Mouse (Mus musculus): ENCODE data around the gene Gm39566. TPM values are rescaled to one million over a fixed set of nuclear protein-coding genes. Genes with fewer than 3 reads are reported as not detected.
"Not testable (repeated sequence)": the region's sequence is repeated elsewhere in the genome, so short reads cannot be mapped to it uniquely, and the experiment has no call there.

Gm39566 gene
- total RNA-seq (2014; fragmentation: Nextera tagmentation) (not detected in 2 replicates), total RNA-seq (2017) (not detected in 2 replicates)

DNA sequence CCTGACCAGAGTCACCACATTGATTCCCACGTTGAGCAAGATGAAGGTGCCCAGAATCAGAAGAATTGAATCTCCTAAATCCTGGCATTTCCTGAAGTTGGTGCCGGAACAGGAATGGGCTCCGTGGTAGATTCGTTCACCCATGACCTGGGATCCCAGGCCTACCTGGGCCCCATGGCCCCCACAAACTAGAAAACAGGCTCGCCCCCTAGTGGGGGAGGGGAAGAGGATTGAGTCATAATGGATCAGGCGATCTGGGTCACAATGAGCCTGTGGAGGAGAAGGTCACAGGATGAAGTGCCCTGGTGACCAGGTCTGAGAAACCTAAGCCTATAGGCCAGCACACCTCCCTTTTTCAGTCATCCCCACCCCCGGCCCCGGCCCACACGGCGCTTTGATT, at the start of gene Gm39566:
Gene Gm39566, minus strand, starts transcription at position 144 of the 400 bp plus-strand sequence.
- no peak for ATAC-seq (replicated peaks; ENCODE audit: low FRiP score, low TSS enrichment, poor library complexity, severe bottlenecking)

DNA sequence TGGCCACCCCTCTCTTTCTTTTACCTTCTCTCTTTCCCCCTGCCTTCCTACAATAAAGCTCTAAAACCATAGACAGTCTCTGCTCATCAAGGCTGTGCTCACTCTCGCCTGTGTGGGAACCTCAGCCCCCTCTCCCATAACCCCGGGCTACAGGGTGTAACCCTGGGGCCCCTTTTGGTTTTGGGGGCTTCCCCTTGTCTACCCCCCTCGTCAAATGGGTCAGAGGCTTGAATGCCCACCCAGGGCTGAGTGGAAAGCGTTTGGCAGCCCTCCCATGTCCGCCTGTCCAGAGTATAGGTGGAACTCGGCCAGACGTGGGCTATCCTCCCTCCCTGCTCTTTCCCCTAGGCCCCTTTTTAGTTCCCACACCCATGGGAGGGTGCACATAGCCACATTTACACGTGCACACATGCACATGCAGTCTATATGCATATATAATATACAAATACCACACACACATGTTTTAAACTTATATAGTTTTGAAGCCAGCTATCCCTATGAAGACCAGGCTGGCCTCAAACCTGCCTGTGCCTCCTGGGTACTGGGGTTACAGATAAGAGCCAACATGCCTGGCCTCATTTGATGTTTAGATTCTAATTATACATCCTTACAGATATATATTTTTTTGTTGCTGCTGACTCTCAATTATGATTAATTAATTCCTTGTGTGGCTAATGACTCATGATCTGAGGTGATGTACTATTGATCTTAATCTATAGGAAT, 49.2 kb upstream of the Gm39566 start:
- ATAC-seq (replicated peaks; ENCODE audit: low FRiP score, low TSS enrichment, poor library complexity, severe bottlenecking) = 0 out of 2 replicates have a peak, but pooled peaks have one; percentile 41

DNA sequence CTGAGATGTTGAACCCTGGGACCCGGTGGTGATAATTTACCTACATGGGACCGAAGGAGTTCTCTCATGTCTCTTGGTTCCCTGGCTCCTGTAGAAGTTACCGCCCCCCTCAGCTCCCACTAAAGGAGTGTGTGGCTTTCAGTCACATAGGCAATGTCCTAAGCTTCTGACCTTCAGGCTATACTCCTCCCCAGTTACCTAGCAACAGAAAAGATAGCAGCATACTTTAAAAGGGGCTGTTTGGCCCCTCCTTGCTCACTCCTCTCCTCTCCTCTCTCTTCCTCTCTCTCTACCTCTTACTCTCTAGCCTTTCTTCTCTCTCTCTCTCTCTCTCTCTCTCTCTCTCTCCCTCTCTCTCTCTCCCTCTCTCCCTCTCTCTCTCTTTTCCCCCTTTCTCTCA, 48.6 kb upstream of the Gm39566 start:
- not testable (repeated sequence) for ATAC-seq (replicated peaks; ENCODE audit: low FRiP score, low TSS enrichment, poor library complexity, severe bottlenecking)

DNA sequence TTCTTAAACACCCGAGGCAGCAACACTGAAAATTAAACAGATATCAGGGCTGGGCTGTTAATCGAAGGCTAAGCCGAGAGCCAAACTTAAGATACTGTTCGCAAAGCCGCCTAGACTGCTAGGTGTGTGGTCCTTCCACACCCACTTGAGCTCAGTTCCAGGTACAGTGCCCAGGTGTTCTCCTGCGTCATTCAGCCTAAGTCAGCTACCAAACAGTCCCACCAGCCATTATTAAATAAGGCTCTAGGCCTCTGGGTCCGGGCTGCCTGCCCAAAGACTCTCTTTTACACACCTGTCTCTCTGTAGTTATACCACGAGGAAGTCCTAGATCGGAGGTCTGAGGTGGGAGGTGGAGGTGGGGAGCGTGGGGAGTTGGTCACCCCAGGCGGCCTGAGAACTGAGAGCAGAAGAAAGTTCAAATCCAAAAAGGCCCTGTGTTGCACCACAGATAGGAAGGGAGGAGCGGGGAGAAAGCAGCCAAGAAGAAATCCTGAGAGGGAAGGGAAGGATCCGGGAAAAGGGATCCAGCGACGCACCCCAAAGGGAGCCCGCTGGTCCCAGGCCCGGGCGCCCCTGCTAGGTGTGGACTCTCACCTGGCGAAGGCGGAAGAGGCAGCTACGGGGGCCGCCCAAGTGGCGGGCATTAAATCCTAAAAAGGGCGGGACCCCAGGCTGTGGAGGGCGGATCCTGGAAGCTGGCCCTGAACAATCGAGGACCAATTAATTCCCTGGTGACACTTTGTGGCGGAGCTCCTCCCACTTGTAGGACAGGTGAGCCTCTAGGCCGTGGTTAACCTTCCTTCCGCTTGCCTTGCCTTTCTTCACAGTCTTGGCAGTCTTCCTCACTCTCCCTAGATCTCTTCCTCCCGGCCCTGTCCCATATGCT, 43.3 kb upstream of the Gm39566 start, which contains the start of gene Tnk1:
Gene Tnk1, minus strand, starts transcription at position 618 of the 886 bp plus-strand sequence.
- no peak for ATAC-seq (replicated peaks; ENCODE audit: low FRiP score, low TSS enrichment, poor library complexity, severe bottlenecking)

DNA sequence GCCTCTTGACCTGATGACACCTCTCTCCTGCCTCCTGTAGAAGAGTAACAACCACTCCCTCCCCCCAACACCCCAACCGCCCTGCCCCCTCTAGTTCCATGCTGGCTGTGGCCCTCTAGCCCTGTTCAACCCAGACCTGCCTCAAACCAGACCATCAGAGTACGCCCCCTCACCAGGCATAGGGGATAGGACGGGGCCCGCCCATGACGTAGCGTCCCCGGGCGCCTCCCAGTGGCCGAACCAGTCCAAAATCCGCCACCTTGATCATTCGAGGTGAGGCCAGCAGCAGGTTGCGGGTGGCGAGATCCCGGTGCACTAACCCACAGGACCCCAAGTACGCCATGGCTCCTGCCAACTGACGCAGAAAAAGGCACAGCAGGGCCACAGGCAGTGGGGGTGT, 40.2 kb upstream of the Gm39566 start:
- ATAC-seq (replicated peaks; ENCODE audit: low FRiP score, low TSS enrichment, poor library complexity, severe bottlenecking) = 0 out of 2 replicates have a peak, but pooled peaks have one; percentile 21

DNA sequence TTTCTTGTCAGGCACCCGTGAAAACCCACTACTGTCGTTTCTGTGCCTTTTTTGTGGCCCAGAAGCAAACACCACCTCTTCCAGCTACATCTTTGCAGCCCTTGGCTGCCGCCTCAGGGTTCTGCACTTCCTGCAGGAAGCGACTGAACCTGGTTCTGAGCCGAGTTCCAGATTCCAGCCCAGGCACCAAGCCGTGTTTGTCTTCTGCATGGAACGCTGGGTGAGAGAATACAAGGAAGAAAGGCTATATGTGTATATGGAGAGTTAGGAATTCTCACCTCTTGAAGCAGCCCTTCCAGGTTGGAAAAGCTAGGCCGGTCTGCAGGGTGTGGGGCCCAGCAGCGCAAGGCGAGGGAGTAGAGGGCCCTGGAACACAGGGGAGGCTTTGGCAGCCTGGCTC, 39.6 kb upstream of the Gm39566 start:
- ATAC-seq (replicated peaks; ENCODE audit: low FRiP score, low TSS enrichment, poor library complexity, severe bottlenecking) = no peak

DNA sequence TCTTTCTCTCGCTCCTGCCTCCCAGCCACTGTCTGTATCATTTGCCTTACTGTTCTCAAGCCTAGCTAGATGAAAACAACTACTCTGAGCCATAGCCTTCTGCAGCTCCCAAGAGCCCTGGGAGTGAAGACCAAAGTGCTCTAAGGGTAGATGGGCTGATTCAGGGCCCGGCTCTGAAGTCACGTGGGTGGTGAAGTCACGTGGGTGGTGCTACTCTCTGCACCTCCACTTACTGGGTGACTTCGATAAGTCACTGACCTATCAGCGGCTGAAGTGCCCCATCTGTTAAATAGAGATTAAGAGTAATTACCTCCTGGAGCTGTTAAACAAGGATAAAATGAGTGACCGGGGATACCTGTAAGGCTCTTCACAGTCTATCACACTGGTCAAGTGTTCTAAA, 38.9 kb upstream of the Gm39566 start:
- peak; percentile 87 for ATAC-seq (replicated peaks; ENCODE audit: low FRiP score, low TSS enrichment, poor library complexity, severe bottlenecking)

DNA sequence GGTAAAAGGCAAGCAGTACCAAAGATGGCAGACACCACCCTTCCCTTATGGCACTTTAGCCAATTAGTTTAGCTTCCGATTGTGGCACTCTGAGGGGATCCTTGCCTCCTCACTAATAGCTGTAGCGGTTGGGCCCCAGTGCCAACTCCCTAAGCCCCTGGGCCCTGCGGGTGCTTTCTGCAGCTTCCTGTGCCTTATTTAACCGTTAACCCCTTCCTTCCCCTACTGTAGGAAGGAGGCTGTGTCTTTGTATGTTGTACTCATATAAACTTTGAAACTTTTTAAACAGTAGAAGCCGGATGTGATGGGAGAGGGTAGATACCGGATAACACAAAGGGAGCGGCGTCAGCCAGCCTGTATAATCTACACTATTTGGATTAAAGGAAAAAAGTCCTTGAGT, 35.7 kb upstream of the Gm39566 start:
- no peak for ATAC-seq (replicated peaks; ENCODE audit: low FRiP score, low TSS enrichment, poor library complexity, severe bottlenecking)

DNA sequence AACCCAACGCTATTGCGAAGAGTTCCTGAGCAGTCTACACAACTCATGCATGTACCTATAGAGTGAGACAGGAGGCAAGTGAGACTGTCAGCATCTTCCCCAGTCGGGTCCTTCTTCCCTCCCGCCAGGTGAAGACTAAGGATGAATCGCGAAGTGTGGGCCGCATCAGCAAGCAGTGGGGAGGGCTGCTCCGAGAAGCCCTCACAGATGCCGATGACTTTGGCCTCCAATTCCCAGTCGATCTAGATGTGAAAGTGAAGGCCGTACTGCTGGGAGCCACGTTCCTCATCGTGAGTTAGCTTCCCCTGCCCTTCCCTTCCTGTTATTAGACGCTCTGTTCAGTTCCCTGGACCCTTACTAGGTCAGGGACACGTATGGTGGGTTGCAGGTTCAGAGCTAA, 34.8 kb upstream of the Gm39566 start:
- ATAC-seq (replicated peaks; ENCODE audit: low FRiP score, low TSS enrichment, poor library complexity, severe bottlenecking) = no peak

DNA sequence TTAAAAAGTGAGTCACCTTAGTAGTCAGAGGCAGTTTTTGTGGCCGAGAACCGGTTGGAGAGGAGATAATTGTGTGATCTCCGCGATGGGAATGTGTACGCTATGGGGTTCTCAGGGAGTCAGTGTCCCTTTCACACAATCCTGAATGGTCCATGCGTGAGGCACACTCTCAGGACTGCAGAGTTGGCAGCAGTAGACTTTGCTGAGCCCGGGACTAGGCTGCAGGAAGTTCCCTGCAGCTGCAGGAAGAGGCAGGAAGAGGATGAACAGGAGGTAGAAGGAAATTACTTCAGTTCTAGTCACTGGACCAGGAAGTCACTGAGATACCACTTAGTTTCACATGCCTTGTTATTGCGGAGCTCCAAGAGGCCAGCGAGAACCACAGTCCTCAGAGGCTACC, 34.0 kb upstream of the Gm39566 start:
- no peak for ATAC-seq (replicated peaks; ENCODE audit: low FRiP score, low TSS enrichment, poor library complexity, severe bottlenecking)

DNA sequence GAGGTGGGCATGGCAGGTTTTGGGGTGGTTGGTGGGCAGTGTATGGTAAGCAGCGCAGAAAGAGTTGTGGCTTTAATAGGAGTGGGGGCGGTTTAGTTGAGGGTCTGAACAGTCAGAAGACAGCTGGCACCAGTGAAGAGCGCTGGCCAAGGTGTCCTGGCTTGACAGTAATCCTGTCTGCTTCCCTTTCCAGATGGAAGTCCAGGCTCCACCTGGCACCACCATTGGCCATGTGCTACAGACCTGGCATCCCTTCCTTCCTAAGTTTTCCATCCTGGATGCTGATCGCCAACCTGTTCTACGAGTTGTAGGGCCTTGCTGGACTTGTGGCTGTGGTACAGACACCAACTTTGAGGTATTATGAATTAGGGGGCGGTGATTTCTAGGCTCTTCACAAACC, 32.9 kb upstream of the Gm39566 start:
- ATAC-seq (replicated peaks; ENCODE audit: low FRiP score, low TSS enrichment, poor library complexity, severe bottlenecking) = no peak

DNA sequence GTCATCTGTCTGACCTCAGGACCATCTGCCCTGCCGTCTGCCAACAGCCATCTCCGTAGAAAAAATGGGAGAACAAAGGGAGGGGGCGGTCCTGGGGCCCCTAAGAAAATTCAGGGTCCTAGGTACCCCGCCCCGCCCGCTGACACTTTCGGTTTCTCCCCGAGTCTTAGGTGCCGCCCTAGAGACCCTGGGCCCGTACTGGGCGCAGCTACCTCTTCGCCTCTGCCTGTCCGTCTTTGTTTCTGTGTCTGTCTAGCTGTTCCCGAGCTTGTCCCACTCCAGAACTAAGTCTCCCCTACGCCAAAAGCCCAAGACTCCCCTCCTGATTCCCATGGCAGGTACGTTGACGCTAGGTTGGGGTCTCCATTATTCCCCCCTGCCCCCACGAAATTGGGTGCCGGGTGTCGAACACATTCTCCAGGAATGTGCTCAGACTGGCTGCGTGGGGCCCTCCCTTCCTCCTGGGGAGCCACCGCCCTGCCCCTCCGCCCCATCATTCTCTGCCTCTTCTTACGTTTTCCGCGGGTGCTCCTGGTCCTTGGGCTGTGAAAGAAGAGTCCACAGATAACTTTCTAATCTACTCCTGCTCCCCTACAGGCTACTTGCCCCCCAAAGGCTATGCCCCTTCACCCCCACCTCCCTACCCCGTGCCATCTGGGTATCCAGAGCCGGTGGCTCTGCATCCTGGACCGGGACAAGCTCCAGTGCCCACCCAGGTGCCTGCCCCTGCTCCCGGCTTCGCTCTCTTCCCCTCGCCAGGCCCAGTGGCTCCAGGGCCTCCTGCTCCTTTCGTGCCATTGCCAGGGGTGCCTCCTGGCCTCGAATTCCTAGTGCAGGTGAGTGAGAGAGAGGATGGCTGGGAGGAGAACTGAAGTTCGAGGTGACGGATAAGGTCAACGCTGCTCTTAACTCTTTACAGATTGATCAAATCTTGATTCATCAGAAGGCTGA, 31.9 kb upstream of the Gm39566 start:
- ATAC-seq (replicated peaks; ENCODE audit: low FRiP score, low TSS enrichment, poor library complexity, severe bottlenecking) = peak; percentile 26; the same call in 1 of the 2 replicates

DNA sequence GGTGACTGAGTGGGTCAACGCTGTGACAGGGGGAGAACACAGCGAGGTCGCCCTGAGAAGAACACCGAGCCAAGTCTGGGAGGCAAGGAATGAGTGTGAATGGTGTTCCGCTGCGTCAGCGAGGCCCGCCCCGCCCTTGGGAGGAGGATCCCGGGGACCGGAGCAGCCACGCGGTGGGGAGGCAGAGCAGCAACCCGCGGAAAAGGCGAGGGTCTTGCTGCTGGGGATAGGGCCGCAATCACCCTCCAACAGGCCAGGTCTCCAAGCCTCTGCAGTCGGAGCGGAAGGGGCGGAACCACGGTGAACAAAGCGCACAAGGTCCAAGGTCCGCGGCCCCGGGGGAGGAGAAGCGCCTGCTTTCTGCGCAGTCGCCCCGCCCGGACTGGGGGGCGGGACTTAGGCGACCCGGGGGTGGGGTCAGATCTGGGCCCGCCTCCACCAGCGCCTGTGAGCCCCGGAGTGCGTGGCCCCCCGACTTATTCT, 31.1 kb upstream of the Gm39566 start, which contains the start of gene Plscr3:
Gene Plscr3, plus strand, starts transcription at position 179 of the 483 bp plus-strand sequence.
- ATAC-seq (replicated peaks; ENCODE audit: low FRiP score, low TSS enrichment, poor library complexity, severe bottlenecking) = peak; percentile 84

DNA sequence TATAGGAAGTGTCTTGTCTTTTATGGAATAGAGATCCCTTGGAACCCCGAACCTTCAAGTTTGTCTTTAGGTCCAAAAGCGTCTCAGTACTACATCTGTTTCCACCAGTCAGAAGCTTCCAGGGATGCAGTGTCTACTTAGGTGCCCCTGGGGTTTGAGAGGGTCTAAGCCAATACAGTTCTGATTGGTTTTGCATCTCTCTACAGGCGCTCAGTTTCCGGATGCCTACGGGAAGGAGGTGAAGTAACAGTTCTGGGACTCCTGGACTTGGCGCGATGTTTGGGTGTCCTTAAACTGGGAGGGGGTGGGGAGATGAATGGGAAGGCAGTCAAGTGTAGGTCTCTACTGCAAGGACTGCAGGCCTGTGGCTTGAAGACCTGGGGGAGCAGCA, 23.6 kb upstream of the Gm39566 start:
- ATAC-seq (replicated peaks; ENCODE audit: low FRiP score, low TSS enrichment, poor library complexity, severe bottlenecking) = no peak

DNA sequence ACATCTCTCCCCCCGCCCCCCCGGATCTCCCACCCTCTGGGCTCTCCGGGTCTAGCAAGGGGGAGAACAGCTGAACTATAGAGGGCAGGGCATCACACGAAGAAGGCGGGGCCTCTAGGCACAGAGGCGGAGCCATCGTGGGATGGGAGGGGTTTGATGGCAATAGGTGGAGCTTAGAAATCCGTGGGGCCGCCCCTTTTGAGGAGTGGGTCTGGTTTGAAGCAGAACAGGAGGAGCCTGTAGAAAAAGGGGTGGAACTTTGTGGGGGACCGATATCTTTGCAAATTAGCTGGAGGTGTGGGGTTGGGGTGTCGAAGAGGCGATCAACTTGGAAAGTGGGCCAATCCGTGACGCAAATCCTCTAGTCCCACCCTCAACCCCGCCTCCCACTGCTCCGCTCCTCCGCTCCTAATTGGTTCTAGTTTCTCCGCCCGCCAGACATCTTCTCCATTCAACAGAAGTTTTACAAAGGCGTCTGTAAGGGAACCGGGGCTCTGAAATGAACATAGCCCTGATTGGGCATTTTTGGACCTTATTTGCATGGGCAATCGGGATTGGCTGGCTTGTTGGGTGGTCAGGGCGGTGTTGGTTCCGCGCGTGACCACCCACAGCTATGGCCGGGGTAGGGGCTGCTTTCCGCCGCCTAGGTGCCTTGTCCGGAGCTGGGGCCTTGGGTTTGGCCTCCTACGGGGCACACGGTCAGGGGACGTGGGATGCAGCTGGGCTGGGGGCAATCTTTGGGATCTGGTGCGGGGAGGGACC, 23.0 kb upstream of the Gm39566 start, which contains the start of gene Tmem256:
Gene Tmem256, plus strand, starts transcription at position 563 of the 762 bp plus-strand sequence.
- ATAC-seq (replicated peaks; ENCODE audit: low FRiP score, low TSS enrichment, poor library complexity, severe bottlenecking) = peak; percentile 91

DNA sequence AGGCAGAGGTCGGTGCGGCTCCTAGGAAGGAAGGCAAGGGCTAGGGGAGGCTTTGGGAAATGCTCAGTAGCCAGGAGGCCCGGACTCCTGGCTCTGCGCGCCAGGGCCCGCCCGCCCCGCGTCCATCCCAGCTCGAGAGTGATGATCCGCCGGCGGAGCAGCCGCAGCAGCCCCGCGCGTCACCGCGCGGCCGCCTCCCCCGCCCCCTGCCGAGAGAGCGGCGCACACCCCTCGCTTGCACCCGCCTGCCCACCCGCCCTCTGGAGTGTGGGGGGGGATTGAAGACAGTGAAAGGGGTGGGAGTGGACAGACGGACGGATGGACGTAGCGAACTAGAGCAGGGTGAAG, 22.5 kb upstream of the Gm39566 start, which contains the start of gene Nlgn2:
Gene Nlgn2, minus strand, starts transcription at position 181 of the 348 bp plus-strand sequence.
- no peak for ATAC-seq (replicated peaks; ENCODE audit: low FRiP score, low TSS enrichment, poor library complexity, severe bottlenecking)

DNA sequence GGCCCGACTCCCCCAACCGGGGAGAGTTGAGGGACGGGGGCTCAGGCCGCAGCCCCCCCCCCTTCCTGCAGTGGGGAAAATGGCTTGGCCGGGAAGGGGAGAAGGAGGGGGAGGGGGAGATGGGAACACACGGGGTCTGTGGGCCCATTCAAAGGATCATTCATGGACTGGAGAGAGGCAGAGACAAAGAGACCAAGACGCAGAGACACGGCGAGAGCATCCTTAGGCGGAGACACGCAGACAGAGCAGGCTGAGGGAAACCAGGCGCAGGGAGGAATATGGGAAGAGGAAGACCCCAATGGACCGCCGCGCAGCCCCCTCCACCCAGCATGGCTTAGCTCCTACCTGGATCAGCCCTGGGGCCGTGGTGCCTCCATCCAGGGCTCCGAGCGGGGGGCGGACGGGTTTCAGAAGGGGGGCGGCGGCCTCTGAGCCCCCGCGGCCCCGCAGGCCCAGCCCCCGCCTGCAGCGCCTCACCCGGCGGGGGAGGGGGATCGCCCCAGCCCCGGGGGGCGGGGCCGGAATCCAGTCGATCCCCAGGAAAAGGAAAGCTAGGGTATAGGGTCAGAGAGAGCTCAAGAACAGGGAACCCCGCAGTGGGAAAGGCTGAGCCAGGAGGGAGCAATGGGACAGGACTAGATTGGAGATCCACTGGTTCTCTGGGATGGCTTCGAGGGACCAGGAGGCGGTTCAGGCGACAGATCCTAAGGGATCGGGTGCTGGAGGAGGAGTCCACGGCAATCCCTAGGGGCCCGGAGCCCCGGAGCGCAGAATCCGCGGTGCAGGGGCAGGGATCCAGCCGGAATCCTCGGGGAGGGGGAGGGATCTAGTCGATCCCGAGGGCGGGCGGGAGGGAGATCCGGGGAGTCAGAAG, 21.8 kb upstream of the Gm39566 start:
- ATAC-seq (replicated peaks; ENCODE audit: low FRiP score, low TSS enrichment, poor library complexity, severe bottlenecking) = no peak
